Mouse (Mus musculus): ENCODE data around the gene Ankrd52.
"Not testable (repeated sequence)": the region's sequence is repeated elsewhere in the genome, so short reads cannot be mapped to it uniquely, and the experiment has no call there.

Ankrd52 gene

DNA sequence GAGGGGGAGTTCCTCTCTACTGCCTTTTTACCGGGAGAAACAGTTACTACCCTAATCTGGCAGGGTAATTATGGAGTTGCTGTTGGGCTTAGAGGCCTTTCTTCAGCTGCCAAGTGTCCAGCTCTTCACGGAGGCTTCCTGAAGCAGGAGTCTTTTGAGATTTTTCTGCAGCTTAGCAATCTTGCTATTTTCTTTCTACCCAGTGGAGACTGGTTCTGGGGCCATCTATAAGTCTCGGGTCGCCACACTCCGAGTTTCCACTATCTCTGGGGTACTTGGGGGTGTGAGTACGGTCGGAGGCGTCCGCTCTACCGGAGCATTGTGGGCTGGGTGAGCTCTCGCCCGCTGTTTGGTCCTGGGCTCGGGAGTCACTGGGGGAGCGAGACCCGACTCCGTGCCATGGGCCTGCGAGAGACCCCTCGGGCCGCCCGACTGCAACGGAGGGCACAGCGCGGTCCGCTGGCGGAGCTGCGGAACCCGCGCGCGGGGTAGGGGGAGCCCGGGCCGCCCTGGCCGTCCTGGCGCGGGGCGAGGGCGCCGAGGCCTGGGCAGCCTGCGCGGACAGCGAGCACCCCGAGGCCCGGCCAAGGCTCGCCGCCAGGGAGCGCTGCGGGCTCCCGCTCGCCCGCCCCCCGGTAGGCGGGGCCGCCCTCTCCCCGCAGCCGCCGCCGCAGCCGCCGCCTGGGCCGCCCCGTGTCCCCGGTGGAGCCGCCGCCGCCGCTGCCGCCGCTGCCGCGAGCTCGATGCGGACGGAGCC, at the start of gene Ankrd52:
TSS of gene Ankrd52 (plus strand) at position 661 of the 757 bp plus-strand sequence.
- DNase-seq = peak; percentile 87

- DNase-seq = no peak
Measured at GRCm38 (mm10) chr10:128327610-128328009, 49.3 kb upstream of the Ankrd52 start.

- DNase-seq = not testable (repeated sequence)
Measured at GRCm38 (mm10) chr10:128332358-128333249, 44.3 kb upstream of the Ankrd52 start.

DNA sequence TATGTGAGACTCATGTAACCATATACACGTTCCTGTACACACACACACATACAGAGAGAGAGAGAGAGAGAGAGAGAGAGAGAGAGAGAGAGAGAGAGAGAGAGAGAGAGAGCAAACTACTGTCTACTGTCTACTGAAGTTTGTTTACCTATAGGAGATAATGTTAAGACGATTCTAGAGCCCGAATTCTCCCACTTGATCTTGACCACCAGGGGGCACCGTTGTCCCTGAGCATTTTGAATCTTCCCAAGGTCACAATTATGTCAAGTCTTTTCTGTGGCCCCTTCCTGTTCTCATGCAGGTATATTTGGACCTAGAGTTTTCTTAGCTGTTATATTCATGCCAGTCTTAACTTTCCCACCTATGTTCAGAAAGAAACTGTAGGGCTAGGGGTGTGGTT, 41.3 kb upstream of the Ankrd52 start:
- DNase-seq = peak; percentile 60

- DNase-seq = no peak
Measured at GRCm38 (mm10) chr10:128336195-128336594, 40.7 kb upstream of the Ankrd52 start.

- no peak for DNase-seq
Measured at GRCm38 (mm10) chr10:128336597-128336996, 40.3 kb upstream of the Ankrd52 start.

GRCm38 (mm10) chr10:128337306-128338181, 39.4 kb upstream of the Ankrd52 start, which contains the start of gene Cs:
Cs (plus strand) TSS chr10:128337734.
- peak; percentile 97 for DNase-seq

DNA sequence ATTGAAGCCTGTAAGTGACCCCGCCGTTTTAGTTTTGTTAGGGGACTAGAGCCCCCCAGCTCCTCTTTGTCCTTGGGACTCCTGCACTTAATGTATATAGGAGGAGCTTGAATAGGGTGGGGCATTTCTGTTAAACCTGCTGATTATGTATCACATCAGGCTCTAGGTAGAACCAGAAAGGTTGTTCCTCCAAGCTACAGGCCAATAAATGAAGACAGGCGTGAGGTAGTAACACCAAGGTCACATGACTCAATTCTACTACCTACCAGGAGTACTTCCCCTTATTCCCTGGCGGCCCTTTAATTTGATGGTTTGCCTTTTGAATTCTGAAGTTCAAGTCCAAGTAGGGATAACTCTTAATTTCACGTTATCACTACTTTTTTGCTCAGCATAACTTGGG, 38.5 kb upstream of the Ankrd52 start:
- no peak for DNase-seq

DNA sequence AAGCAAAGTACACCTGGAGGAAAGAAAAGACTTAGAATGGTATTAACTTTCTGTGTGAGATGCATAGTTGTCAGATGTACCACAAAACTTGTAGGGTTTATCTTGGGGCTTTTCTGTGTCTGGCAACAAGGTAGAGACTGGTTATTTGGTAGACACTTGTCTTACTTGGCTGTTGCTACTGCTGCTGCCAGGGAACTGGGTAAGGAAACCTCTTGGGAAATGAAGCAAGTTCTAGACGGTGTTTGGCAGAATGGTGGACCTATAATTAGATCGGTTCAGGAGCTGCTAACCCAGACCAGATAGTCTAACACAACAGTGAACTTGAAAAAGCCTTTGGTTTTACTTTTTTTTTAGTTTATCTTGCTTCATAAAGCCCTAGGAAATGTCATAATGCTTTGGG, 38.0 kb upstream of the Ankrd52 start:
- DNase-seq = no peak

DNA sequence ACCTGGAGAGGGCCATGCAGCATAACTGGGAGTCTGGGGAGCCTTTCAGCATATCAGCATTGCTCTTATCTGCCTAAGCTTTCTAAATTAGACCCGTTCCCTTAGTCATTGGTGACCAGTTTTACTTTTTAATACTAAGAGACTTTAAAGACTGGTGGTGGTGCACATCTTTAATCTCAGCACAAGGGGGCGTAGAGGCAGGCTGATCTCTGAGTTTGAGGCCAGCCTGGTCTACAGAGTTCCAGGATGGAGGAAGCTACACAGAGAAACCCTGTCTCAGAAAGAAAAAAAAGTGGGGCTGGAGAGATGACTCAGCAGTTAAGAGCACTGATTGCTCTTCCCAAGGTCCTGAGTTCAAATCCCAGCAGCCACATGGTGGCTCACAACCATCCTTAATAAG, 36.7 kb upstream of the Ankrd52 start:
- DNase-seq = no peak

GRCm38 (mm10) chr10:128343436-128343835, 33.5 kb upstream of the Ankrd52 start:
- no peak for DNase-seq

DNA sequence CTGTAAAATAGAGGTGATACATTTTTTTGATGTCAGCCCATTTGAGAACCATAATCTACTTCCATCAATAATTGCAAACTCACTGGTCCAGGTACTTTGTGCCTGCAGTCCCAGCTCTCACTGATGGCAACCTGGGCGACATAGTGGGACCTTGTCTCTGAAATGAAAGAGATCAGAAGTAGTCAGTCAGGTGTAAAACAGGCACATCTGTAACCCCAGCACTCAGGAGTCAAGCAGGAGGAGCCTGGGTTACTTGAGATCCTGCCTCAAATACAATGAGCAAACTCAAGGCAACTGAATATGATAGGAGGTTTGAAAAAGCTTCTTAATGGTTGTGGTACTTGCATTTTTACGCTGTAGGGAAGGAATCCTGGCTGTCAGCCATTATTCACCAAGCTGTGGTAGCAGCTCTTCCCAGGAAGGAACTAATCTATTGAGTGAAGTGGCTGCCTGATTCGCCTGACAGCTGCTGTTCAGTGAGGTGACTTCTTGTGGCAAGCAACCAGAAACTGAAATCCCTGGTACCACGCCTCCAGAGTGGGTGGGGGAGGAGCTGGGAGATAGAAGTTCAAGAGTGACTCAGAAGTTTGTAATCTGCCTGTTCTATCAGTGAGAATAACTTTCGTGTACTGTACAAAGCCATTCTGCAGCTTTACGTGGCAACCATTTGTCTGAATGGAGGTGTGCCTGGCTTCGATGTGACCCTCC, 32.2 kb upstream of the Ankrd52 start:
- DNase-seq = no peak

DNA sequence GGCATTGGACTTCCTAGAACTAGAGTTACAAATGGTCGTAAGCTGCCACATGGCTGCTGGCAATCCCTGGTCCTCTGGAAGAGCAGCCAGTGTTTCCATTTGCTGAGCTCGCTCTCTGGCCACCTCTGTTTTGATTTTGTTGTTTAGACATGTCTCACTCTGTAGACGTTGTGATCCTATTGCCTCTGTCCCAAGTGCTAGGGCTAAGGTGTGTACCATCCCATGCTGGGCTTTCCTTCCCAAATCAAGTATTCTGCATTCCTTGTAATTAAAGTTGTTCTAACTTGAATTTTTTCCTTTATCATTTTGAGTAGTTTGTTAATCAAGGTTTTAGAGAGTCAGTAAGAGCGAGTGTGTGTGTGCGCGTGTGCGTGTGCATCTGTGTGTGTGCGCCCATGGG, 29.4 kb upstream of the Ankrd52 start:
- no peak for DNase-seq

GRCm38 (mm10) chr10:128358796-128359195, 18.1 kb upstream of the Ankrd52 start:
- DNase-seq = no peak

- no peak for DNase-seq
Measured at GRCm38 (mm10) chr10:128359226-128359625, 17.7 kb upstream of the Ankrd52 start.

- no peak for DNase-seq
Measured at GRCm38 (mm10) chr10:128361836-128362235, 15.1 kb upstream of the Ankrd52 start.

- no peak for DNase-seq
Measured at GRCm38 (mm10) chr10:128362568-128362967, 14.3 kb upstream of the Ankrd52 start.

DNA sequence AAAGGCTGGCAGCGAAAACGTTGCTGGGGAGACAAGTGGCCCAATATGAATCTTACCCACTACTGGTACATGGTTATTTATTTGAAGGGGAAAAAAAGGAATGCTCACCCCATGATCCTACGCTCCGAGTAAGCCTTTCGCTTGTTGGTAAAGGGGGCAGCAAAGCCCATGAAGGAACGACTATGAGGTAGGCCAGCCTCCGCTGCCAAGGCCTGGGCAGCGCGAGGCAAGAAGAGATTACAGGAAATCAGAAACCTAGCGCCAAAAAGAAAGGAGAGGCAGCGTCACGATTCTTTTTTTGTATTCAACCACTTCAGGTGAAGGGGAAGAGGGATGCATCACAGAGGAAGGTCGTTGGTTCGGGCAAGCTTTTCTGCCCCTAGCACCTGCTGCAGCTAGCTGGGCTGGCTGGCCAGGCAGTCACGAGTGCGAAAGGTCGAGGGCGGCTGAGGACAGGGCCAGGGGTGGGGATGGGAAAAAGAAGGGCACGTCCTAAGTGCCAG, 9.0 kb upstream of the Ankrd52 start:
- DNase-seq = no peak

DNA sequence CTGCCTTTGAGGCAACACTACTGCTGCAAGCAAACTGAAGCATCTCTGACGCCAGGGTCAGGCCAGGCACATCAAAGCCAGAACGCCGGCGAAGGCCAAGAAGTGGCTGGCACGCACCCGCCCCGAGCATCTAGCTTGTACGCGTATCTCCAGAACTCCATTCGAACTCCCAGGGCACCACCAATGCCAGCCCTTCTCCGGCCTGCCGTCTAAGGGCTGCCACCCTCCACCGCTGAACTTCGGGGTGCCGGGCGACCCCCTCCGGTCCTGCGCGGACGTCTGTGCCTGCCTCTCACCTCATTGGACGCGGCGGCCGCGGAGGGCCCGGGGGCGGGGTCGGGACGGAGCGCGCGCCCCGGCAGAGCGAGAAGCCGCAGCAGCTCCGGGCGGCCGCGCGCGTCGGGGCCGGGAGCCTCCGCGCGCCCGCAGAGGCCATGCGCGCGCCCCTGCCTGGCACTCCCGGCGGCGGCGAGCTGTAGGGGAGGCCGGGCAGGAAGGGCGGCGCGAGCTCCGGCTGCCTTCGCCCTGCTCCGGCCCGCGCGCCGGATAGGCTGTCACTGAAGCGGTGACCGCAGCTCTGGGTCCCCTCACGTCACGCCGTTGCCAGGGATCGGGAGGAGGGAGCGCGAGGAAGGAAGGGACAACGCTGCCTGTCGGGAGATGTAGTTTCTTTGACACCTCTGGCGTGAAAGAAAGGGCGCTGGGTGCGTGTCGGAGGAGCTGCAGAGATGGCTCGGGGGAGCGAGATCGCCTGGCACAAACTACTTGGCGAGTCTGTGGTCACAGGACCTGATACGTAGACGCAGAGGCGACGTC, 8.3 kb upstream of the Ankrd52 start, which contains the start of gene Coq10a:
TSS of gene Coq10a (minus strand) at position 596 of the 816 bp plus-strand sequence.
- DNase-seq = peak; percentile 98

DNA sequence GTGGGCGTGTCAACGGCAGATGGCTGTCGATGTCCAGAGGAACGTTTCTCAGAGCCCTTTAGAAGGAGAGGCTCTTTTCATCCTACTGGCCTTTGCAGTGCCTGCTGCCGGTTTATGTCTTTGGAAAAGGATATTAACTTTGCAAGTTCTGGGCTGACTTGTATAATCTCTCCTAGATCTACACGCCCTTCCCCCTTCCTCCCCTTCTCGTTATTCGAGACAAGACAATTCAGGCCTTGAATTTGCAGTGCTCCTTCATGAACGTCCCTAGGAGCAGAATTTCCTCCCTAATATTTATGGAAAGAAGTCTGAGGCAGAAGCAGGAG, 7.7 kb upstream of the Ankrd52 start:
- no peak for DNase-seq

DNA sequence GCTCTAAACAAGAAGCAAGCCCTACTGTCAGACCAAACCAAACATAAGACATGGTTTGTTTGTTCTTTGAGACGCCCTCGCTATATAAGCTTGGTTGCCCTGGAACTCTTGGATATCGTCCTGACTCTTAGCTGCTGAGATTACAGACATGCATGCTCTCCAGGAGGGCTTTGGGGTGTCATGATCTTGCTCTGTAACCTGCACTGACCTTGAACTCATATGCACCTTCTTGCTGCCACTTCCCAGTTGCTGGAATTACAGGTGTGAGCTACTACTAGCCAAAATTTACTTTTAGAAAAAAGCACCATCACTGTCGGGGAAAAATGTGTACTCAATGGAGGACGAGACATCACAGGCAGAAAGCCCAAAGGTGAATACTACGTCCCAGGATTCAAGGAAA, 7.3 kb upstream of the Ankrd52 start:
- DNase-seq = no peak

All from cerebellum, adult 9-11 months (tissue).